Mouse (Mus musculus): Measurements from ENCODE around the gene Hhatl. TPM values are rescaled to one million over a fixed set of nuclear protein-coding genes. Genes with fewer than 3 reads are reported as not detected.
A peak's percentile ranks its signal among the peaks of the same experiment; 100 is the strongest.

Gene Hhatl
- polyA plus RNA-seq, 3 experiments from 2014 or later: not detected

DNA sequence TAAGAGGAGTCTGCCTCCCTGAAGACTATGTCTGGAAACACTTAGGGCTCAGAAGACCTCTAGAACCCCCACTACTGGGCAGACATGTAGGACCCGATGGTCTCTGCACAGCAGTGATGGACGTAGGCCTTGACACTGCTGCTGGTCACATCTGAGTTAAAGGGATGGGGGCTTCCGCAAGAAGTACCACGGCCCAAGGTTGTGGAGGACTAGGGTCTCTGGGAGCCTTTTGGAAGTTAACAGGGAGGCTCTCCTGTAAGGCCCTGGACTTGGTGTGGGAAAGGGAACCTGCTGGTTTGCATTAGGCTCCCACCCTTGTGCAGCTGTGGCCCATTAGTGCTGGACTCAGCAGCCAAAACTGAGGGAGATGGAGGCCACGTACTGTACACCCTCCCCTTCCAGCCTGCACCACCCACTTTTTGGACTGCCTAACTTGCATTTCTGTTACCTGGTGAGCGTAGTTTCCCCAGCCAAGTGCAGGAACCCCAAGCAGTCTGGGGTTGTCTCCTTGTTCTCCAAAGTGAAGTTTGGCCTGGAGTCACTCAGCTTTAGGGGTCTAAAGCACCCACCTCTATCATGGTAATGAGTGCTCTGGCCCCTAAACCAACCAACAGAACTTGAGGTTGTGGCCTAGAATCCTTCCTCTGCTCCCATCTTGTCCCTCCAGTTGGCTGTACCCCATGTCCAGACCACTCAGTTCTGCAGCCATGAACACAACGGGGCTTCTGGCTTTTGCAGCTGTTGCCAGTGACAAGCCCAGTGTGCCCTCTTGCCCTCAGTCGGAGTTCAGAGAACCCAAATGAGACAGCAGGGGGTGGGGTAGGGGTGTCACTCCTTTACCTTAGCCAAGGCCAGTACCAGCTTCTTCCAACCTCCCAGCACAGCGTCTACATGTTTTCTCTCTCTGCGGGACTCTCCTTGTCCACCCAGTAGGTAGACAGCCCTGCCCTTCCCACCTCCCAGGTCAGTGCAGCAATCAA lies 34.2 kb downstream of the Hhatl start:
- no peak for ATAC-seq

- peak; percentile 51 for ATAC-seq
Measured at GRCm38 (mm10) chr9:121757432-121757831, 34.9 kb downstream of the Hhatl start.

- ATAC-seq: no peak
Measured at GRCm38 (mm10) chr9:121756785-121757184, 35.5 kb downstream of the Hhatl start.

DNA sequence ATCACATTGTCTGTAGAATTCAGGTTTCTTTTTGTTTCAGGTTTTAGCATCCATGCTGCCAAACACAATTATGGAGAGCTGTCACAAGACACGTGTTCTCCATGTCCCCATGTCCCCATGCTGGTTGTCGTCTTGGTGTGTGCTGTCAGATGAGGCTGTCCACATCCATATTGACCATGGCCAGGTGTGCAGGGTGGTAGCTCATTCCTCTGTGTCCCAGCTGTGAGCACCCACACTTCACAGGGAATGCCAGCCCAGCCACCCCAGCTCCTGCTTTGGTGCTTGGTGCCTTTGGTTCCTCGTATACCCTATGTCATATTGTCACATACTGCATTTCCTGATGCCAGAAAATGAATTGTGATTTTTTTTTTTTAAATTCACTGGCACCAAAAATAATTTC lies 37.7 kb downstream of the Hhatl start:
- no peak for ATAC-seq

- ATAC-seq: no peak
Measured at GRCm38 (mm10) chr9:121752774-121753173, 39.5 kb downstream of the Hhatl start.

- no peak for ATAC-seq
Measured at GRCm38 (mm10) chr9:121744051-121744450, 48.3 kb downstream of the Hhatl start.

GRCm38 (mm10) chr9:121741168-121741567 lies 51.1 kb downstream of the Hhatl start:
- ATAC-seq: peak; percentile 58

GRCm38 (mm10) chr9:121740490-121740889 lies 51.8 kb downstream of the Hhatl start:
- ATAC-seq: no peak

Other genes starting within 250 kb of the Hhatl start
- gene Lyzl4, start 150.4 kb downstream of the Hhatl start, polyA plus RNA-seq (2017; shearing (Covaris generic)): not detected
- 1 to 10 TPM in 2 of 3 experiments, under 1 TPM in 1; 0.98 to 2.4 (median 1.8) TPM for gene Vipr1, start 149.8 kb downstream of the Hhatl start, polyA plus RNA-seq (2017; shearing (Covaris generic))
- gene Sec22c, start 87.0 kb downstream of the Hhatl start, polyA plus RNA-seq (2017; shearing (Covaris generic)): 10 to 100 TPM in 2 of 3 experiments, 1 to 10 TPM in 1; 9.1 to 19.1 (median 17.1) TPM
- gene Ss18l2, start 82.2 kb downstream of the Hhatl start, polyA plus RNA-seq (2017; shearing (Covaris generic)): 10 to 100 TPM; 45.5 to 68.0 (median 63.4) TPM
- gene Nktr, start 73.3 kb downstream of the Hhatl start, polyA plus RNA-seq (2017; shearing (Covaris generic)): 100 to 1,000 TPM; 108 to 126 (median 117) TPM
- under 1 TPM in 2 of 3 experiments, not detected in 1; 0.23 to 0.24 TPM for gene Zfp651, start 33.2 kb downstream of the Hhatl start, polyA plus RNA-seq (2017; shearing (Covaris generic))
- gene Klhl40, start 14.9 kb downstream of the Hhatl start, polyA plus RNA-seq (2017; shearing (Covaris generic)): not detected
- not detected for gene Ccdc13, start 47.0 kb upstream of the Hhatl start, polyA plus RNA-seq (2017; shearing (Covaris generic))
- 100 to 1,000 TPM; 108 to 167 (median 119) TPM for gene Higd1a, start 65.9 kb upstream of the Hhatl start, polyA plus RNA-seq (2017; shearing (Covaris generic))
- gene Ackr2, start 105.8 kb upstream of the Hhatl start, polyA plus RNA-seq (2017; shearing (Covaris generic)): not detected
- not detected for gene Cyp8b1, start 123.8 kb upstream of the Hhatl start, polyA plus RNA-seq (2017; shearing (Covaris generic))
- gene Fam198a, start 158.5 kb upstream of the Hhatl start, polyA plus RNA-seq (2017; shearing (Covaris generic)): under 1 TPM in 1 of 3 experiments, not detected in 2; 0.12 TPM
- gene Pomgnt2, start 204.6 kb upstream of the Hhatl start, polyA plus RNA-seq (2017; shearing (Covaris generic)): under 1 TPM in 1 of 3 experiments, not detected in 2; 0.40 TPM

All from inflammation-experienced regulatory T-cells, adult 6 months (primary cell).